ENCODE assay signal across 13 mouse cellular contexts in genomic region chr6:82753638-82754361, GRCm38 (mm10). TPM values are rescaled to one million over a fixed set of nuclear protein-coding genes. Genes with fewer than 3 reads are reported as not detected.
DNase-seq lines count a peak whose midpoint lies in the region; ATAC-seq and TF ChIP-seq lines count a peak whose summit lies in the region.
"Had no signal": no experiment of that assay in that cellular context is flagged by ENCODE, and none has a peak within 500 bp of the region (broad histone marks: within the 10 kb centered on the region; RNA-seq: fewer than 3 reads in every experiment).

No protein-coding gene starts in this region.

- WGBS in lung, adult 2 months, result 70% methylated on average over 14 of the region's 14 CpGs
- WGBS in heart, postnatal 0 days, result 32% methylated on average over 14 of the region's 14 CpGs
- 31% methylated on average over 14 of the region's 14 CpGs for WGBS in small intestine, adult 2 months
- 90% methylated on average over 14 of the region's 14 CpGs for WGBS in hindbrain, embryonic 16.5 days

- no peak overlapping the region for H3K4me3 ChIP-seq in lung, adult 2 months (replicated peaks; ENCODE audit: extremely low read depth, low read depth, low read length)
- H3K4me3 ChIP-seq in heart, postnatal 0 days (ENCODE audit: low read depth, low read length), result no peak overlapping the region
- H3K4me3 ChIP-seq in small intestine, adult 2 months (ENCODE audit: low read depth, low read length), result no peak overlapping the region
- H3K4me3 ChIP-seq in hindbrain, embryonic 16.5 days (ENCODE audit: low read length), result no peak overlapping the region
- H3K4me3 ChIP-seq: embryonic facial prominence, embryonic 13.5 days; hindbrain, embryonic 15.5 days; layer of hippocampus, adult 2 months had no signal

- H3K36me3 ChIP-seq in heart, postnatal 0 days (replicated peaks; ENCODE audit: control insufficient read depth, insufficient read depth, low read length), result peaks cover 3% of the 10 kb centered on the region; the same call in 1 of the 2 replicates
- peaks cover 3% of the 10 kb centered on the region; the same call in 1 of the 2 replicates for H3K36me3 ChIP-seq in small intestine, adult 2 months (ENCODE audit: control insufficient read depth, insufficient read depth, low read length)
- no peaks in the 10 kb centered on the region for H3K36me3 ChIP-seq in hindbrain, embryonic 16.5 days (ENCODE audit: control insufficient read depth, insufficient read depth, low read length)
- H3K36me3 ChIP-seq: hindbrain, embryonic 15.5 days had no signal

- peak overlapping the region; percentile 23 for H3K4me2 ChIP-seq in heart, postnatal 0 days (ENCODE audit: low read depth, low read length)
- H3K4me2 ChIP-seq in hindbrain, embryonic 16.5 days (ENCODE audit: low read length), result no peak overlapping the region
- H3K4me2 ChIP-seq: embryonic facial prominence, embryonic 13.5 days; hindbrain, embryonic 15.5 days had no signal

- H3K4me1 ChIP-seq in lung, adult 2 months (ENCODE audit: control insufficient read depth, insufficient read depth, low read length), result peaks cover 6% of the 10 kb centered on the region
- H3K4me1 ChIP-seq in heart, postnatal 0 days (ENCODE audit: control insufficient read depth, insufficient read depth), result peaks cover 47% of the 10 kb centered on the region
- peaks cover 38% of the 10 kb centered on the region for H3K4me1 ChIP-seq in small intestine, adult 2 months (ENCODE audit: control insufficient read depth, insufficient read depth, insufficient read length, low read length)
- no peaks in the 10 kb centered on the region for H3K4me1 ChIP-seq in hindbrain, embryonic 16.5 days (ENCODE audit: control insufficient read depth, insufficient read depth, low read depth, low read length)
- H3K4me1 ChIP-seq: hindbrain, embryonic 15.5 days had no signal

- ATAC-seq in CD4-positive, CD25-positive, alpha-beta regulatory T cell, adult 4 months, result no peak
- ATAC-seq in heart, postnatal 0 days (ENCODE audit: insufficient read depth, low read depth), result peak; percentile 40
- ATAC-seq in hindbrain, embryonic 16.5 days, result no peak

- no peak for TF ChIP-seq POLR2A in lung, adult 2 months (IDR thresholded peaks at IDR 0.05; ENCODE audit: borderline replicate concordance, extremely low read depth, low read depth, low read length)
- TF ChIP-seq POLR2A in small intestine, adult 2 months (IDR thresholded peaks at IDR 0.05; ENCODE audit: low read depth, low read length), result no peak

- peak; percentile 25 for DNase-seq in CD4-positive, CD25-positive, alpha-beta regulatory T cell, adult 2 months (ENCODE audit: low read depth, low spot score)
- DNase-seq in lung, adult 2 months, result no peak
- no peak for DNase-seq in lung, postnatal 25 days (ENCODE audit: low spot score)
- peak; percentile 66 for DNase-seq in heart, postnatal 0 days (ENCODE audit: low spot score)
- no peak for DNase-seq in thymus, postnatal 10 days (ENCODE audit: low spot score in 2 of 2)
- DNase-seq: midbrain, embryonic 14.5 days; thymus, adult 18-20 months had no signal

- no peak for TF ChIP-seq EP300 in heart, postnatal 0 days (IDR thresholded peaks at IDR 0.05; ENCODE audit: low read depth)

- no peaks in the 10 kb centered on the region for H3K9me3 ChIP-seq in heart, postnatal 0 days (replicated peaks; ENCODE audit: control insufficient read depth, low read length)
- H3K9me3 ChIP-seq in hindbrain, embryonic 16.5 days (ENCODE audit: control insufficient read depth, low read length), result no peaks in the 10 kb centered on the region
- H3K9me3 ChIP-seq: embryonic facial prominence, embryonic 13.5 days; hindbrain, embryonic 15.5 days had no signal

- TF ChIP-seq CTCF in lung, adult 2 months (IDR thresholded peaks at IDR 0.05; ENCODE audit: insufficient read depth, low read length), result peak; percentile 54; the same call in 1 of the 2 replicates
- TF ChIP-seq CTCF in heart, postnatal 0 days (IDR thresholded peaks at IDR 0.05; ENCODE audit: low read depth), result peak; percentile 51
- TF ChIP-seq CTCF in small intestine, adult 2 months (IDR thresholded peaks at IDR 0.05; ENCODE audit: extremely low read depth, insufficient read length, insufficient replicate concordance, low read depth, low read length), result peak; percentile 73; the same call in 1 of the 2 replicates

- H3K27ac ChIP-seq in heart, postnatal 0 days (ENCODE audit: low read depth), result peak overlapping the region; percentile 88
- H3K27ac ChIP-seq in small intestine, adult 2 months (ENCODE audit: insufficient read depth, low read depth, low read length), result peak overlapping the region; percentile 64
- H3K27ac ChIP-seq in hindbrain, embryonic 16.5 days (ENCODE audit: low read depth, low read length), result no peak overlapping the region
- H3K27ac ChIP-seq: embryonic facial prominence, embryonic 13.5 days; hindbrain, embryonic 15.5 days; layer of hippocampus, adult 2 months had no signal

- no peaks in the 10 kb centered on the region for H3K27me3 ChIP-seq in heart, postnatal 0 days (ENCODE audit: control insufficient read depth, insufficient read depth, low read length)
- H3K27me3 ChIP-seq in small intestine, adult 2 months (ENCODE audit: control insufficient read depth, insufficient read depth, low read length), result no peaks in the 10 kb centered on the region
- no peaks in the 10 kb centered on the region for H3K27me3 ChIP-seq in hindbrain, embryonic 16.5 days (replicated peaks; ENCODE audit: control insufficient read depth, insufficient read depth, low read length)
- H3K27me3 ChIP-seq: embryonic facial prominence, embryonic 13.5 days; hindbrain, embryonic 15.5 days had no signal

- no peak overlapping the region for H3K9ac ChIP-seq in heart, postnatal 0 days (replicated peaks; ENCODE audit: low read depth, low read length)
- H3K9ac ChIP-seq in hindbrain, embryonic 16.5 days (ENCODE audit: low read depth, low read length), result no peak overlapping the region
- H3K9ac ChIP-seq: embryonic facial prominence, embryonic 13.5 days; hindbrain, embryonic 15.5 days had no signal

RNA-seq across cellular contexts. Expression of gene Hk2, which starts 20.5 kb away (rescaled TPM):
- polyA plus RNA-seq in CD4-positive, CD25-positive, alpha-beta regulatory T cell, adult 4 months (2017; shearing (Covaris generic)), result 1 to 10 TPM; 3.0 TPM
- polyA plus RNA-seq in lung, adult 2 months (2012; rRNA removed), result 7.5 and 15.1 TPM in 2 replicates
- total RNA-seq in heart, postnatal 0 days (2014; rRNA removed; ENCODE audit: low replicate concordance), result 39.7 and 50.9 TPM in 2 replicates
- 29.2 and 29.7 TPM in 2 replicates for polyA plus RNA-seq in heart, postnatal 0 days (2015; fragmentation: Nextera tagmentation; extraction: Ambion mirVana)
- 2.2 and 6.1 TPM in 2 replicates for polyA plus RNA-seq in small intestine, adult 2 months (2012; rRNA removed)
- 3.4 and 4.4 TPM in 2 replicates for polyA plus RNA-seq in hindbrain, embryonic 16.5 days (2015; fragmentation: Nextera tagmentation; extraction: Ambion mirVana)

RNA-seq across cellular contexts. Expression of gene Pole4, which starts 48.6 kb away (rescaled TPM):
- 10 to 100 TPM; 42.8 to 72.2 TPM for polyA plus RNA-seq in CD4-positive, CD25-positive, alpha-beta regulatory T cell, adult 4 months (2017; shearing (Covaris generic))
- 13.6 and 15.5 TPM in 2 replicates for polyA plus RNA-seq in lung, adult 2 months (2012; rRNA removed)
- total RNA-seq in heart, postnatal 0 days (2014; rRNA removed; ENCODE audit: low replicate concordance), result 26.8 and 59.9 TPM in 2 replicates
- polyA plus RNA-seq in heart, postnatal 0 days (2015; fragmentation: Nextera tagmentation; extraction: Ambion mirVana), result 65.8 and 71.8 TPM in 2 replicates
- 5.7 and 7.2 TPM in 2 replicates for polyA plus RNA-seq in small intestine, adult 2 months (2012; rRNA removed)
- 124 and 141 TPM in 2 replicates for polyA plus RNA-seq in hindbrain, embryonic 16.5 days (2015; fragmentation: Nextera tagmentation; extraction: Ambion mirVana)

Comparison
In these comparisons a context has a peak if more than half of its experiments do, and no peak if none do; other contexts are left out.
1. DNase-seq: peak in CD4-positive, CD25-positive, alpha-beta regulatory T cell, adult 2 months (single experiment) and heart, postnatal 0 days (single experiment); none in lung, adult 2 months (single experiment), lung, postnatal 25 days (single experiment) and thymus, postnatal 10 days (0 of 2).
2. Peak in every context shown above with its lines, with median percentiles within 50 percentile points of each other: CTCF ChIP-seq.